Mouse (Mus musculus) v-Abl transformed pro-B cells (cell line): ENCODE data around the gene Nckap5.

ENCODE experiments used
- in situ Hi-C, 2 experiments: fragments of 400-800 bp; cut with MboI; formaldehyde crosslinking; loops; one replicate each; pipeline ENCODE4 v1.15.1; 2025; ENCODE audit not compliant: unreplicated experiment in 2 of 2

Gene Nckap5

GRCm38 (mm10) chr1:126411426-126411825 lies 419.2 kb downstream of the Nckap5 start:
- in situ Hi-C loops: loop anchor here in 1 of 2 experiments (25.0 kb wide), 1 partner anchor 1024 kb away; no protein-coding TSS in a partner anchor

GRCm38 (mm10) chr1:126407886-126408285 lies 422.7 kb downstream of the Nckap5 start:
- in situ Hi-C loops: loop anchor here in 1 of 2 experiments (25.0 kb wide), 1 partner anchor 1021 kb away; no protein-coding TSS in a partner anchor

GRCm38 (mm10) chr1:126405543-126405942 lies 425.1 kb downstream of the Nckap5 start:
- in situ Hi-C loops: loop anchor here in 1 of 2 experiments (25.0 kb wide), 1 partner anchor 1018 kb away; no protein-coding TSS in a partner anchor

- in situ Hi-C loops: loop anchor here in 1 of 2 experiments (25.0 kb wide), 1 partner anchor 1017 kb away; no protein-coding TSS in a partner anchor
Measured at GRCm38 (mm10) chr1:126403970-126404369, 426.6 kb downstream of the Nckap5 start.

GRCm38 (mm10) chr1:126391204-126391603 lies 439.4 kb downstream of the Nckap5 start:
- in situ Hi-C loops: no loop called here

GRCm38 (mm10) chr1:126377339-126377980 lies 453.1 kb downstream of the Nckap5 start:
- in situ Hi-C loops: no loop called here

GRCm38 (mm10) chr1:126366736-126367135 lies 463.9 kb downstream of the Nckap5 start:
- in situ Hi-C loops: no loop called here

- in situ Hi-C loops: no loop called here
Measured at GRCm38 (mm10) chr1:126364556-126364955, 466.0 kb downstream of the Nckap5 start.

- in situ Hi-C loops: no loop called here
Measured at GRCm38 (mm10) chr1:126360531-126361220, 469.9 kb downstream of the Nckap5 start.

- in situ Hi-C loops: no loop called here
Measured at GRCm38 (mm10) chr1:126360111-126360510, 470.5 kb downstream of the Nckap5 start.

- in situ Hi-C loops: no loop called here
Measured at GRCm38 (mm10) chr1:126341806-126342205, 488.8 kb downstream of the Nckap5 start.

GRCm38 (mm10) chr1:126339250-126339649 lies 491.3 kb downstream of the Nckap5 start:
- in situ Hi-C loops: no loop called here

- in situ Hi-C loops: no loop called here
Measured at GRCm38 (mm10) chr1:126334202-126334601, 496.4 kb downstream of the Nckap5 start.

- in situ Hi-C loops: no loop called here
Measured at GRCm38 (mm10) chr1:126332026-126332425, 498.6 kb downstream of the Nckap5 start.

GRCm38 (mm10) chr1:126320696-126321095 lies 509.9 kb downstream of the Nckap5 start:
- in situ Hi-C loops: no loop called here

GRCm38 (mm10) chr1:126317874-126318607 lies 512.6 kb downstream of the Nckap5 start:
- in situ Hi-C loops: no loop called here

- in situ Hi-C loops: no loop called here
Measured at GRCm38 (mm10) chr1:126317345-126317744, 513.3 kb downstream of the Nckap5 start.

- in situ Hi-C loops: no loop called here
Measured at GRCm38 (mm10) chr1:126316866-126317265, 513.7 kb downstream of the Nckap5 start.

GRCm38 (mm10) chr1:126301129-126301528 lies 529.5 kb downstream of the Nckap5 start:
- in situ Hi-C loops: no loop called here

GRCm38 (mm10) chr1:126264931-126265330 lies 565.7 kb downstream of the Nckap5 start:
- in situ Hi-C loops: no loop called here

- in situ Hi-C loops: no loop called here
Measured at GRCm38 (mm10) chr1:126254364-126254763, 576.2 kb downstream of the Nckap5 start.
